ENCODE assay signal across 18 mouse cellular contexts in the genomic region with DNA sequence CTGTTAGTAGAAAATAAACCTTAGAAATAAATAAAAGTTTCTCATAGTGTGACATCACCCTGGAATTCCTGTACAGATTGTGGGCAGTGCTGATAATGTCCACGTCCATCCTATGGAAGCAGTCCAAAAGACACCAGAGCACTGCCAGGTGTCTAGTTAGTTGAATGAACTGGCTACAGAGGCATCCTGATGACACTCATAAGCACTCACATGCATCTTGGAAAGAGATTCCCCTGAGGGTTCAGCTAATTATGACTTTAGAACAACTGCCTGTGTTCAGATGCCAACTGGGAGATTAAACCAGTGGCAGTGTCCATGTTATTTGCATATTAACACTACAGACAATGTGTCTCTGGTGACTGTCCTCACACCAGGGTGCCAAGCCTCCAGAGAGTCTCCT.
A peak's percentile ranks its signal among the peaks of the same experiment; 100 is the strongest.
DNase-seq lines count a peak whose midpoint lies in the region; ATAC-seq lines count a peak whose summit lies in the region.
"Had no signal": no experiment of that assay in that cellular context is flagged by ENCODE, and none has a peak within 500 bp of the region (broad histone marks: within the 10 kb centered on the region; RNA-seq: fewer than 3 reads in every experiment).

No protein-coding gene starts in this region.

- H3K4me1 ChIP-seq in hindbrain, embryonic 10.5 days (replicated peaks): peaks cover 59% of the 10 kb centered on the region
- H3K4me1 ChIP-seq in hindbrain, embryonic 14.5 days (replicated peaks; ENCODE audit: control insufficient read depth, insufficient read depth, low read length): peaks cover 15% of the 10 kb centered on the region
- H3K4me1 ChIP-seq in midbrain, embryonic 13.5 days (replicated peaks): peaks cover 46% of the 10 kb centered on the region

- H3K4me3 ChIP-seq in hindbrain, embryonic 10.5 days: no peak overlapping the region
- no peak overlapping the region for H3K4me3 ChIP-seq in hindbrain, embryonic 14.5 days (replicated peaks; ENCODE audit: low read length)
- H3K4me3 ChIP-seq in midbrain, embryonic 13.5 days (replicated peaks): no peak overlapping the region
- H3K4me3 ChIP-seq: embryonic facial prominence, embryonic 13.5 days; midbrain, embryonic 12.5 days had no signal

- H3K4me2 ChIP-seq in hindbrain, embryonic 14.5 days (replicated peaks): no peak overlapping the region
- no peak overlapping the region for H3K4me2 ChIP-seq in midbrain, embryonic 13.5 days (replicated peaks)
- H3K4me2 ChIP-seq: embryonic facial prominence, embryonic 13.5 days; liver, embryonic 11.5 days; lung, embryonic 14.5 days; midbrain, embryonic 12.5 days had no signal

- peaks cover 17% of the 10 kb centered on the region for H3K27me3 ChIP-seq in hindbrain, embryonic 10.5 days (ENCODE audit: insufficient read depth, poor library complexity, severe bottlenecking)
- no peaks in the 10 kb centered on the region for H3K27me3 ChIP-seq in hindbrain, embryonic 14.5 days (ENCODE audit: control insufficient read depth, insufficient read depth, low read length)
- no peaks in the 10 kb centered on the region for H3K27me3 ChIP-seq in midbrain, embryonic 13.5 days
- H3K27me3 ChIP-seq: embryonic facial prominence, embryonic 13.5 days; midbrain, embryonic 12.5 days had no signal

- no peak for DNase-seq in hindbrain, embryonic 10.5 days (ENCODE audit: low spot score)
- no peak for DNase-seq in hindbrain, embryonic 14.5 days (ENCODE audit: low spot score)
- peak; percentile 29 for DNase-seq in 3T3-L1 (ENCODE audit: low read depth, low spot score)
- DNase-seq in brain, adult 2 months (ENCODE audit: low read depth, low spot score): peak; percentile 13
- DNase-seq in gastrocnemius, postnatal 25 days: no peak
- no peak for DNase-seq in frontal cortex, adult 2 months (ENCODE audit: extremely low spot score in 1 of 2, low spot score in 1 of 2)
- DNase-seq: cerebellum, adult 18-20 months; kidney, adult 9 months; kidney, postnatal 36 days; layer of hippocampus, postnatal 36 days; lung, embryonic 14.5 days; lung, postnatal 4 days; thymus, postnatal 14 days had no signal

- H3K9me3 ChIP-seq in hindbrain, embryonic 10.5 days: no peaks in the 10 kb centered on the region
- H3K9me3 ChIP-seq in hindbrain, embryonic 14.5 days (ENCODE audit: control insufficient read depth, low read length): no peaks in the 10 kb centered on the region
- H3K9me3 ChIP-seq in midbrain, embryonic 13.5 days: no peaks in the 10 kb centered on the region
- H3K9me3 ChIP-seq: embryonic facial prominence, embryonic 13.5 days; midbrain, embryonic 12.5 days had no signal

- H3K9ac ChIP-seq in hindbrain, embryonic 14.5 days: no peak overlapping the region
- H3K9ac ChIP-seq in midbrain, embryonic 13.5 days (replicated peaks): no peak overlapping the region
- H3K9ac ChIP-seq: embryonic facial prominence, embryonic 13.5 days; lung, embryonic 14.5 days; midbrain, embryonic 12.5 days had no signal

- no peak for ATAC-seq in hindbrain, embryonic 14.5 days (ENCODE audit: low FRiP score)
- ATAC-seq in midbrain, embryonic 13.5 days: peak; percentile 64; the same call in 1 of the 2 replicates
- no peak for ATAC-seq in frontal cortex, adult (ENCODE audit: low TSS enrichment)

- 64% methylated on average over 1 of the region's 1 CpGs for WGBS in hindbrain, embryonic 10.5 days
- WGBS in hindbrain, embryonic 14.5 days: 30% methylated on average over 1 of the region's 1 CpGs
- 31% methylated on average over 1 of the region's 1 CpGs for WGBS in midbrain, embryonic 13.5 days

- peak overlapping the region; percentile 80 for H3K27ac ChIP-seq in hindbrain, embryonic 10.5 days
- H3K27ac ChIP-seq in hindbrain, embryonic 14.5 days: no peak overlapping the region
- peak overlapping the region; percentile 30; the same call in 1 of the 2 replicates for H3K27ac ChIP-seq in midbrain, embryonic 13.5 days
- H3K27ac ChIP-seq: embryonic facial prominence, embryonic 13.5 days had no signal

- H3K36me3 ChIP-seq in hindbrain, embryonic 10.5 days: no peaks in the 10 kb centered on the region
- no peaks in the 10 kb centered on the region for H3K36me3 ChIP-seq in hindbrain, embryonic 14.5 days (replicated peaks; ENCODE audit: control insufficient read depth, insufficient read depth)
- no peaks in the 10 kb centered on the region for H3K36me3 ChIP-seq in midbrain, embryonic 13.5 days
- H3K36me3 ChIP-seq: embryonic facial prominence, embryonic 13.5 days; midbrain, embryonic 12.5 days had no signal

Comparison
In these comparisons a context has a peak if more than half of its experiments do, and no peak if none do; other contexts are left out.
1. DNase-seq: peak in 3T3-L1 (single experiment) and brain, adult 2 months (single experiment); none in hindbrain, embryonic 10.5 days (single experiment), hindbrain, embryonic 14.5 days (single experiment), gastrocnemius, postnatal 25 days (single experiment) and frontal cortex, adult 2 months (0 of 2).